Mouse (Mus musculus) bone marrow macrophage, adult 2 months (primary cell): ENCODE data around the gene Fkbp4.

ENCODE experiments used
- CTCF ChIP-seq: IDR thresholded peaks from 2 replicates; pipeline ENCODE4 v1.5.1; 2012; ENCODE audit warnings: low read depth, mild to moderate bottlenecking, low read length, moderate library complexity
- POLR2A ChIP-seq: IDR thresholded peaks from 2 replicates; pipeline ENCODE4 v1.6.1; 2012; ENCODE audit warnings: mild to moderate bottlenecking, low read depth, low read length, borderline replicate concordance

GRCm38 (mm10) chr6:128423496-128424268, 14.8 kb downstream of the Fkbp4 start:
- TF ChIP-seq POLR2A (no peak), CTCF (no peak)
